Mouse (Mus musculus): ENCODE measurements around the gene Pebp1. TPM values are rescaled to one million over a fixed set of nuclear protein-coding genes. Genes with fewer than 3 reads are reported as not detected.

Pebp1 gene
- polyA plus RNA-seq, 1 experiment from 2014 or later = 726 TPM

- Histone ChIP-seq H3K36me3 (peaks cover 30% of the 10 kb centered on the region), H3K4me2 (no peak overlapping the region), H3K4me3 (no peak overlapping the region), H3K9me3 (no peaks in the 10 kb centered on the region), H3K27me3 (no peaks in the 10 kb centered on the region), H3K27ac (no peak overlapping the region), H3K4me1 (peaks cover 31% of the 10 kb centered on the region), H3K9ac (no peak overlapping the region)
- 45% methylated on average over 7 of the region's 7 CpGs for WGBS
- ATAC-seq (ENCODE audit: borderline replicate concordance, extremely low read depth, low FRiP score, low TSS enrichment) = no peak
These were observed 2.7 kb downstream of the Pebp1 start for GRCm38 (mm10) chr5:117284682-117285081.

GRCm38 (mm10) chr5:117284029-117284428, 3.4 kb downstream of the Pebp1 start:
- no peak overlapping the region for H3K4me3 ChIP-seq
- H3K36me3 ChIP-seq = peaks cover 30% of the 10 kb centered on the region
- no peak overlapping the region for H3K9ac ChIP-seq
- 79% methylated on average over 9 of the region's 9 CpGs for WGBS
- no peak for ATAC-seq (ENCODE audit: borderline replicate concordance, extremely low read depth, low FRiP score, low TSS enrichment)
- no peaks in the 10 kb centered on the region for H3K9me3 ChIP-seq
- H3K4me1 ChIP-seq = peaks cover 38% of the 10 kb centered on the region
- H3K27me3 ChIP-seq = no peaks in the 10 kb centered on the region
- H3K4me2 ChIP-seq = no peak overlapping the region
- H3K27ac ChIP-seq = no peak overlapping the region

GRCm38 (mm10) chr5:117282360-117282759, 5.1 kb downstream of the Pebp1 start:
- H3K4me2 ChIP-seq = no peak overlapping the region
- H3K4me3 ChIP-seq = no peak overlapping the region
- peaks cover 34% of the 10 kb centered on the region for H3K4me1 ChIP-seq
- H3K36me3 ChIP-seq = peaks cover 30% of the 10 kb centered on the region
- WGBS = 83% methylated on average over 8 of the region's 8 CpGs
- no peaks in the 10 kb centered on the region for H3K9me3 ChIP-seq
- H3K27ac ChIP-seq = no peak overlapping the region
- no peak overlapping the region for H3K9ac ChIP-seq
- no peak for ATAC-seq (ENCODE audit: borderline replicate concordance, extremely low read depth, low FRiP score, low TSS enrichment)
- H3K27me3 ChIP-seq = no peaks in the 10 kb centered on the region

GRCm38 (mm10) chr5:117281536-117281935, 5.9 kb downstream of the Pebp1 start:
- Histone ChIP-seq H3K9ac (no peak overlapping the region), H3K4me1 (peaks cover 33% of the 10 kb centered on the region), H3K4me2 (no peak overlapping the region), H3K27me3 (no peaks in the 10 kb centered on the region), H3K9me3 (no peaks in the 10 kb centered on the region), H3K36me3 (peaks cover 30% of the 10 kb centered on the region), H3K4me3 (no peak overlapping the region), H3K27ac (no peak overlapping the region)
- no peak for ATAC-seq (ENCODE audit: borderline replicate concordance, extremely low read depth, low FRiP score, low TSS enrichment)
- 88% methylated on average over 10 of the region's 10 CpGs for WGBS

- H3K27me3 ChIP-seq = no peaks in the 10 kb centered on the region
- H3K36me3 ChIP-seq = peaks cover 23% of the 10 kb centered on the region
- no peak overlapping the region for H3K4me3 ChIP-seq
- H3K9ac ChIP-seq = no peak overlapping the region
- no peaks in the 10 kb centered on the region for H3K9me3 ChIP-seq
- H3K4me2 ChIP-seq = no peak overlapping the region
- H3K27ac ChIP-seq = peak overlapping the region; percentile 24; the same call in 1 of the 2 replicates
- peaks cover 16% of the 10 kb centered on the region for H3K4me1 ChIP-seq
- 50% methylated on average over 4 of the region's 4 CpGs for WGBS
- no peak for ATAC-seq (ENCODE audit: borderline replicate concordance, extremely low read depth, low FRiP score, low TSS enrichment)
These were observed 7.8 kb downstream of the Pebp1 start for GRCm38 (mm10) chr5:117279669-117280050.

- WGBS = 67% methylated on average over 15 of the region's 15 CpGs
- Histone ChIP-seq H3K9ac (no peak overlapping the region), H3K4me1 (peaks cover 15% of the 10 kb centered on the region; the same call in 1 of the 2 replicates), H3K36me3 (peaks cover 22% of the 10 kb centered on the region), H3K9me3 (no peaks in the 10 kb centered on the region), H3K27me3 (no peaks in the 10 kb centered on the region), H3K27ac (peak overlapping the region; percentile 37; the same call in 1 of the 2 replicates), H3K4me2 (no peak overlapping the region), H3K4me3 (no peak overlapping the region)
- ATAC-seq (ENCODE audit: borderline replicate concordance, extremely low read depth, low FRiP score, low TSS enrichment) = peak; percentile 53; the same call in 1 of the 2 replicates
These were observed 8.4 kb downstream of the Pebp1 start for GRCm38 (mm10) chr5:117278809-117279668.

GRCm38 (mm10) chr5:117277784-117278183, 9.6 kb downstream of the Pebp1 start:
- WGBS = 95% methylated on average over 6 of the region's 6 CpGs
- H3K4me3 ChIP-seq = no peak overlapping the region
- no peak overlapping the region for H3K4me2 ChIP-seq
- H3K9me3 ChIP-seq = no peaks in the 10 kb centered on the region
- H3K27me3 ChIP-seq = no peaks in the 10 kb centered on the region
- H3K9ac ChIP-seq = no peak overlapping the region
- H3K36me3 ChIP-seq = peaks cover 19% of the 10 kb centered on the region
- peaks cover 15% of the 10 kb centered on the region; the same call in 1 of the 2 replicates for H3K4me1 ChIP-seq
- no peak for ATAC-seq (ENCODE audit: borderline replicate concordance, extremely low read depth, low FRiP score, low TSS enrichment)
- H3K27ac ChIP-seq = no peak overlapping the region

GRCm38 (mm10) chr5:117274817-117275216, 12.6 kb downstream of the Pebp1 start:
- H3K4me2 ChIP-seq = no peak overlapping the region
- no peak for ATAC-seq (ENCODE audit: borderline replicate concordance, extremely low read depth, low FRiP score, low TSS enrichment)
- no peak overlapping the region for H3K9ac ChIP-seq
- no peak overlapping the region for H3K27ac ChIP-seq
- no peaks in the 10 kb centered on the region for H3K27me3 ChIP-seq
- no peaks in the 10 kb centered on the region for H3K36me3 ChIP-seq
- H3K4me3 ChIP-seq = no peak overlapping the region
- peaks cover 10% of the 10 kb centered on the region; the same call in 1 of the 2 replicates for H3K4me1 ChIP-seq
- WGBS = 56% methylated on average over 5 of the region's 5 CpGs
- no peaks in the 10 kb centered on the region for H3K9me3 ChIP-seq

- H3K27me3 ChIP-seq = no peaks in the 10 kb centered on the region
- no peaks in the 10 kb centered on the region for H3K36me3 ChIP-seq
- 86% methylated on average over 14 of the region's 14 CpGs for WGBS
- H3K9ac ChIP-seq = no peak overlapping the region
- no peak overlapping the region for H3K4me3 ChIP-seq
- H3K4me2 ChIP-seq = no peak overlapping the region
- no peaks in the 10 kb centered on the region for H3K9me3 ChIP-seq
- no peaks in the 10 kb centered on the region for H3K4me1 ChIP-seq
- ATAC-seq (ENCODE audit: borderline replicate concordance, extremely low read depth, low FRiP score, low TSS enrichment) = no peak
- H3K27ac ChIP-seq = no peak overlapping the region
These were observed 15.5 kb downstream of the Pebp1 start for GRCm38 (mm10) chr5:117271945-117272344.

GRCm38 (mm10) chr5:117269395-117269794, 18.0 kb downstream of the Pebp1 start:
- WGBS = 97% methylated on average over 12 of the region's 12 CpGs

GRCm38 (mm10) chr5:117268749-117269148, 18.7 kb downstream of the Pebp1 start:
- WGBS = 40% methylated on average over 5 of the region's 5 CpGs
- H3K27ac ChIP-seq = no peak overlapping the region
- H3K4me3 ChIP-seq = no peak overlapping the region
- no peaks in the 10 kb centered on the region for H3K4me1 ChIP-seq
- H3K9me3 ChIP-seq = no peaks in the 10 kb centered on the region
- ATAC-seq (ENCODE audit: borderline replicate concordance, extremely low read depth, low FRiP score, low TSS enrichment) = no peak
- no peak overlapping the region for H3K4me2 ChIP-seq
- H3K9ac ChIP-seq = no peak overlapping the region
- H3K36me3 ChIP-seq = peaks cover 5% of the 10 kb centered on the region
- H3K27me3 ChIP-seq = no peaks in the 10 kb centered on the region

More at GRCm38 (mm10) chr5:117269395-117269794, 18.0 kb downstream of the Pebp1 start:
- H3K9me3 ChIP-seq = no peaks in the 10 kb centered on the region
- no peaks in the 10 kb centered on the region for H3K27me3 ChIP-seq
- H3K4me2 ChIP-seq = no peak overlapping the region
- H3K27ac ChIP-seq = no peak overlapping the region
- no peak overlapping the region for H3K9ac ChIP-seq
- ATAC-seq (ENCODE audit: borderline replicate concordance, extremely low read depth, low FRiP score, low TSS enrichment) = no peak
- no peaks in the 10 kb centered on the region for H3K36me3 ChIP-seq
- H3K4me1 ChIP-seq = no peaks in the 10 kb centered on the region
- no peak overlapping the region for H3K4me3 ChIP-seq

- Histone ChIP-seq H3K9ac (no peak overlapping the region), H3K4me2 (no peak overlapping the region), H3K9me3 (no peaks in the 10 kb centered on the region), H3K4me3 (no peak overlapping the region), H3K27ac (no peak overlapping the region), H3K27me3 (no peaks in the 10 kb centered on the region), H3K4me1 (no peaks in the 10 kb centered on the region), H3K36me3 (peaks cover 11% of the 10 kb centered on the region)
- WGBS = 70% methylated on average over 14 of the region's 14 CpGs
- ATAC-seq (ENCODE audit: borderline replicate concordance, extremely low read depth, low FRiP score, low TSS enrichment) = no peak
These were observed 19.5 kb downstream of the Pebp1 start for GRCm38 (mm10) chr5:117267913-117268312.
